Mouse (Mus musculus) heart, adult 2 months (tissue): ENCODE data around the gene Shroom4.

Experiments used
- CTCF ChIP-seq: fragments of 200-600 bp; IDR thresholded peaks from 2 replicates; pipeline ENCODE4 v1.8.1; 2022; ENCODE audit warnings: antibody characterized with exemption, mild to moderate bottlenecking, moderate library complexity
- EP300 ChIP-seq: fragments of 200-500 bp; IDR thresholded peaks from 2 replicates; pipeline ENCODE4 v1.6.1; 2011; ENCODE audit warnings: low read depth, low read length, control low read depth; ENCODE audit not compliant: insufficient read depth
- POLR2A ChIP-seq: fragments of 200-500 bp; IDR thresholded peaks from 2 replicates; pipeline ENCODE4 v1.6.1; 2011; ENCODE audit warnings: mild to moderate bottlenecking, low read depth, low read length, control low read depth; ENCODE audit not compliant: insufficient read depth

GRCm38 (mm10) chrX:6435260-6435659 is 35.6 kb downstream of the Shroom4 start:
- TF ChIP-seq EP300 (no peak), CTCF (no peak), POLR2A (no peak)
